Mouse (Mus musculus) fat pad, adult 2 months (tissue): Measurements from ENCODE around the gene Trim33.

Experiments used
- DNase-seq: peaks from one replicate; pipeline ENCODE4 v3.0.0-alpha.2; 2011; ENCODE audit warnings: low read depth, low spot score; ENCODE audit errors: extremely low read depth

The Trim33 gene

GRCm38 (mm10) chr3:103354041-103354440, 74.9 kb downstream of the Trim33 start:
- DNase-seq = no peak

- DNase-seq = no peak
These were observed 82.1 kb downstream of the Trim33 start for GRCm38 (mm10) chr3:103361150-103361549.

GRCm38 (mm10) chr3:103364182-103364945, 85.3 kb downstream of the Trim33 start:
- DNase-seq = no peak

- peak; percentile 83 for DNase-seq
These were observed 88.3 kb downstream of the Trim33 start for GRCm38 (mm10) chr3:103367176-103367970.

- peak; percentile 45 for DNase-seq
These were observed 89.6 kb downstream of the Trim33 start for GRCm38 (mm10) chr3:103368731-103369130.

- DNase-seq = no peak
These were observed 94.9 kb downstream of the Trim33 start for GRCm38 (mm10) chr3:103374028-103374427.

- no peak for DNase-seq
These were observed 96.2 kb downstream of the Trim33 start for GRCm38 (mm10) chr3:103375181-103375855.

- DNase-seq = no peak
These were observed 98.9 kb downstream of the Trim33 start for GRCm38 (mm10) chr3:103378018-103378417.

GRCm38 (mm10) chr3:103379371-103379770, 100.3 kb downstream of the Trim33 start:
- no peak for DNase-seq

GRCm38 (mm10) chr3:103380814-103381213, 101.7 kb downstream of the Trim33 start:
- DNase-seq = no peak

GRCm38 (mm10) chr3:103381441-103381840, 102.3 kb downstream of the Trim33 start:
- DNase-seq = no peak

- no peak for DNase-seq
These were observed 103.9 kb downstream of the Trim33 start for GRCm38 (mm10) chr3:103382872-103383567.

GRCm38 (mm10) chr3:103384486-103384885, 105.4 kb downstream of the Trim33 start:
- DNase-seq = no peak

- DNase-seq = no peak
These were observed 105.9 kb downstream of the Trim33 start for GRCm38 (mm10) chr3:103384949-103385348.

- no peak for DNase-seq
These were observed 106.5 kb downstream of the Trim33 start for GRCm38 (mm10) chr3:103385383-103386291.

GRCm38 (mm10) chr3:103386292-103387031, 107.4 kb downstream of the Trim33 start:
- no peak for DNase-seq

GRCm38 (mm10) chr3:103392613-103393258, 113.6 kb downstream of the Trim33 start:
- no peak for DNase-seq

- no peak for DNase-seq
These were observed 114.4 kb downstream of the Trim33 start for GRCm38 (mm10) chr3:103393283-103394060.
